Mouse (Mus musculus) adrenal gland (tissue): Measurements from ENCODE around the gene Ppp2r5a.

Source experiments
- intact Hi-C: fragments of 180-260 bp; cut with DNase I; formaldehyde crosslinking; loops from one replicate; pipeline ENCODE4 v1.15.1; 2025

The Ppp2r5a gene

DNA sequence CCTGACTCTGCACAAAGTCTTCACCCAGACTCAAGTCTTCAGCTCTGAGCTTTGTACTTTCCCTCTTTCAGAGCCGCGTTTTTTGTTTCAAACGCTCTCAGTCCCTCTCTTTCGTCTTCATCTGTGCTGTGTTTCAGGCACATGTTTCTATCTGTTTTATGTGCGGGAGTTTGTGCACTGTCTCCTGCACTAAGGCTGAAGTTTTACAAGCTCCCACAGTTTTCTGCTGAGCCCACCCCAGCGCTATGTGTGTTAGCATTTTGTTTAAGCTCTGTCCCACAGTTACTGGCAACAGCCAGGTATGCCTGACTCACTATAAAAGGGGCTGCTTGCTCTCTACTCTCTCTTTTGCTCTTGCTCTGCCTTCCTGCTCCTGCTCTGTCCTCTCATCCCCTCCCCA, 16.3 kb upstream of the Ppp2r5a start:
- intact Hi-C loops: no loop called here

DNA sequence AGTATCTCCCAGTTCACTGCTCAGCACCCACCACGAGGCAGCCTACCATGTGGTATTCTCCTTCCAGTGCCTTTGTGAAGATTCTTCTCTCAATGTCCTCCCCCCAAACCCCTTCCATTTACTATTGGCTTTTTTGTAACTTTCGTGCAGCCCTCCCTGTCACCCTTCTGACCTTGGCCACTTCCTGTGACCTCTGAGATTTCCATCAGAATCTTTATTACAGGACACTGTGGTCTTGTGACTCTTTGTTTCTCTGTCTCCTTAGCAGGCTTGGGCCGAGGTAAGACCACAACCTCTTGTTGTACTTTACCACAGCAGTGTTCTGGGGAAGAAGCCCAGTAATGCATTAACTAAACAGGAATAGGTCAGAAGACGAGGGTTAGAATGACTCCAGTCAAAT, 15.9 kb upstream of the Ppp2r5a start:
- intact Hi-C loops: no loop called here

DNA sequence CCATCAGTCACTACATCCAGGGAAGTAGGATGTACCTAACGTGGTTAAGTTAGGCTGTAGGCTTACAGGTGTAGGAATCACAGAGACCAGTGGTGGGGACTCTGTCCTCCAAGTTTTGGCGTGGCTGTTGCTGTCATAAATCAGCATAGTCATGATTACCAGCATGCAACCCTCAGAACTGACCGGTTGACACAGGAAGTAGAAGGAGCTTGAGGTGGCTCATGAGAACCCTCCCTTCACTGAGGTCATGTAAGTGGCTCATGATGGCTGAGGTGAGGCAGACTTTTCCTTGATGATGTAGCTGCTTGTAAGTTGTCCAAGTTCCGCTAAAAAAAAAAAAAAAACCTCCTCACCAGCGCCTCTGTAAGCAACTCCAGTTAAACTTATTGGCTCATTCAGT, 14.0 kb upstream of the Ppp2r5a start:
- intact Hi-C loops: no loop called here

DNA sequence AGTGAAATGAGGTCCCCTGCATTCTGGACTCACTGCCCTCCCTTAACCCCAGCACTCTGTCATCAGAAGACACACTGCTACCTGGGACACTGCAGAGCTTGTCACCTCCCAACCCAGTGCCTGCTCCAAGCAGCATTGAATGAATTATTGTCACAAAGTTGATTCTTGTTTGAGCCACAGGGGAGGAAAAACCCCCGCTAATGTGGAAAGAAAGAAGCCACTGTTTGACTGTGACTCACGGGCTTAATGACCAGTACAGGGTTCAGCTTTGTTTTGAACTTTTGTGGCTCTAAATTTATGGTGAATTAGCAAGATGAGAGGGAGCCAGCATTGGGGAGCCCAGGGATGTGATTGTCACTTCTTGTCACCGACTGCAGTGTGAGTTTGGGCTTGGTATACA, 13.5 kb upstream of the Ppp2r5a start:
- intact Hi-C loops: no loop called here

DNA sequence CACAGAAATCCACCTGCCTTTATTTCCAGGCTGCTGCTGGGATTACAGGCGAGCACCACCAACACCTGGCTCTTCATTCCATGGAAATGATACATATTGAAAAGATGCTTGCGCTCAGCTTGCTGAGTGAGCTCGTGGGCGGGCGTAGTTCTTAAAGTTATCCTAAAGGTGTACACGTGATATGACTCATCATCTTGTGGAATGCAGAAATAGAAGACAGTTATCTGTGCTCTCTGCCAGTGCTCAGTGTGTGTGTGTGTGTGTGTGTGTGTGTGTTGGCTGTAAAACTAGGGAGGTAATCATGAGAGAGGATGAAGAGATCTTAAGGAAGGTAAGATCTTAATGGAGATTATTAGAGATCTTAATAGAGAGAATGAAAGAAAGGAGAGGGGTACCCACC, 11.4 kb upstream of the Ppp2r5a start:
- intact Hi-C loops: no loop called here

DNA sequence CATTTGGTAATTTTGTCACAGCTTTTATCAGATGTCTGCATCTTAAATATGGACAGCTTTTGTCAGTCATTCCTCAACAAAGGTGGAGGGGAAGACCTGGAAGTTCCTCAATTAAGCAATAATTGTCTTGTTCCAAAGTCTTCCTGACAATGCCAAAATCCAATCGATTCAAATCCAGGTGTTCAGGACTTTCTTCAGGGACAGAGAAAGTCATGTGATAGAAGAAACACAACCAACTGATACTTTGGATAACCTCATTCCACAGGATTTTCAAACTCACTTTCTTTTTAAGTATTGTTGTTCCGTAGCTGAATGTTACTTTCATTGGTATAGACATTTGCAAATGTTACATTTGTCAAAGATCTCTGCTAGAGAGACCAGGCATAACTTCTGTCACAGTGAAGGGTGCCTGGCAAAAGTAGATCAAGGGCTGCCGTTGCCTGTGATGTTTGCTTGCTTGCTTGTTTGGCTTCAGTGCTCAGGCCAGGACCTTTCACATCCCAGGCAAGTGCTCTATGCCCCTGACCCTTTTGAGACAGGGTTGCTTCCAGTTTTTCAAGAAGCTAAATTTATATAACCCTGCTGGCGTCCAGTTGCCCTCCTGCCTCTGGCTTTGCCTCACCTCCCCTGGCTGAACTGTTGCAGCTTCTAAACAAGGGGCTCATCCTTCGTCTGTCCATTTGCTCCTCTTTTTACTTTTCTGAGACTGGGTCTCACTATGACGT, 10.8 kb upstream of the Ppp2r5a start:
- intact Hi-C loops: no loop called here

DNA sequence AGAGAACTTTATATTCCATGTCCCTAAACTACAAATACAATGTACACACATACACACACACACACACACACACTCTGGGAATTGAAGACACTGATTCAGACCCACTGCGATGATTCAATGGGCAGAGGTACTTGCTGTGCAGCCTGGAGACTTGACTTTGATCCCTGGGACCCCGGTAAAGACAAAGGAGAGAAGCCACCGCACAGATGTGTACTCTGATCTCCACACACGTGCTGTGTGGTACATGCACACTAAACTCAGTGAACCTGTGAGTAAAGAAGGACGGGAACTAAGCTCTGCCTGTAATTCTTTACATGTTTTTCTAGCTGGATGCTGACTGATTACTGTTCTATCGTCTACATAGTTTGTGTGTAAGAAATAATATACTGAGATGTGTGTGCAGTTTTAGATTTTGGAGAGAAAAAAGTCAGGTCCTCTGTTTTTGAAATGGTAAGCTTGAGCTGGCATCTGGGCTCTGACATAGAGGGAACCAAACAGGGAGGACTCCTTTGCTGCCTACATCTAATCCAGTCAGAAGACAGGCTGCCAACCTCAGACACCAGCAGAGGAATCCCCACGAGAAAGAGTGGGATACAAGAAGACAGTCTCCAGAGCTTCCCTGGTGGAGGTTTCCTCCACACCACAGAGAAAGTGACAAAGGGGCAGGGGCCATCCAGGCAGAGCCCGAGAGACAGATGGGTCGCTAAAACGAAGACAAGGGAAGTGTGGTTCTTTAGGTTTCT, 7.4 kb upstream of the Ppp2r5a start:
- intact Hi-C loops: no loop called here

- intact Hi-C loops: no loop called here
Measured at GRCm38 (mm10) chr1:191407246-191407645, 4.2 kb upstream of the Ppp2r5a start.

GRCm38 (mm10) chr1:191406516-191406915, 3.4 kb upstream of the Ppp2r5a start:
- intact Hi-C loops: no loop called here

GRCm38 (mm10) chr1:191404721-191405329, 1.8 kb upstream of the Ppp2r5a start:
- intact Hi-C loops: no loop called here

- intact Hi-C loops: no loop called here
Measured at GRCm38 (mm10) chr1:191404301-191404700, 1.2 kb upstream of the Ppp2r5a start.

DNA sequence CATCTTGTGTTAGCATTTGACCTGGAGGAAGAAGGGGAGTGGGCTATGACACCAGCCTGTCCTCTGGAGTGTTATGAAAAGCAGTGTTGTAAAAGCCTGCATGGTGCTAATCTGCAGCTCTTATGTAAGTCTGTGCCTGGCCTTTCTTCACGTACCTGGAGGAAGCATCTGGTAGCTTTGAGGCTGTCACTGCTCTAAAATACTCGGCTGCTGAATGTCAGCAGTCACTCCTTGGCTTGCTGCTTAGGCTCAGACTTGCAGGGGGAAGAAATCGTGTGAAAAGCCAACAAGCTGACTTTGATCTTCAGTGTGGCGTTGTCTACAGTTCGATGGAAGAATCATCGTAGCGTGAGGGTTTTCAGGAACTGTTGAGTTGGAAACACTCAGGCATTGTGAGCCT, 566 bp downstream of the Ppp2r5a start:
- intact Hi-C loops: no loop called here

- intact Hi-C loops: no loop called here
Measured at GRCm38 (mm10) chr1:191396897-191397849, 5.9 kb downstream of the Ppp2r5a start.

DNA sequence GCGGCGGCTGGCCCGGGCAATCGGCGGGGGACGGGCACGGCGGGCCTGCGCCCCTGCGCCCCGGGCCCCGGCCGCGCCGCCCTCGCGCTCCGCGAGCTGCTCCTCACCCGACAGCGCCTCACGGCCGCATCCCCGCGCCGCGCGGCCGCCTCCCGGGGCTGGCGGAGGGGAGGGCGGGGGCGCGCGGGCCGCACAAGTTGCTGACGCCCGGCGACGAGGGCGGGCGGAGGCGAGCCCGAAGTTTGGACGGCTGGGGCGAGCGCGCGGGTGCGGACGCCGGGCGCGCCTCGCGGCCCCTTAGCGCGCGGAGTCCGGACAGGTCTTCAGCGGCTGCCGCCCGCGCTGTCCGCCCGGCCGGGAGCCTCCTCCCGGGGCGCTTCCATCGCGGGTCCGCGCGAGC, 6.6 kb downstream of the Ppp2r5a start:
- intact Hi-C loops: no loop called here

DNA sequence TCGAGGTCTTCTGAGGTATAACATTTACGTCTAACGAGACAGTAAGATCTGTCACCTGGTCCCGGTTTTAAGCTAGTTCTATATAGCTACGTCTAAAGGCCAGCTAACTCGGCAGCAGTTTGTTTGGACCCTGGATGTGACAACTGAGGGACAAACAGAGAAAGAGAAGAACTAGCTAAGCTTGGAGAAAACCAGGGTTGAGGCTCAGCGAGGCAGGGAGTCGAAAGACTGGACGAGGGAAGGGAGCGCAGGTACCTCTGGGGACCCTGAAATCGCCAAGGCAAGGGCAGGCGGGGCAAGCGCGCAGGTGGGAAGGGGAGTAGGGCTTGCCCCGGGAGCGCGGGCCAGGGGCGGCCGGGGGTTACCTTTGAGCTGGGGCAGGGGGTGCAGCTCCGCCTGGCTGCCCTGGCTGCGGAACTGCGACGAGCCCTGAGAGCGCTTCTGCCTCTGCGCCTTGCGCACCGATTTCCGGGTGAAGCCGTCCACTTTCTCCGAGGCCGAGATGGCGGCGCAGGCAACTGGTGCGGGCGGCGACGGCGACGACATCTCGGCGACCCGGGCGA, 7.1 kb downstream of the Ppp2r5a start:
- intact Hi-C loops: no loop called here

DNA sequence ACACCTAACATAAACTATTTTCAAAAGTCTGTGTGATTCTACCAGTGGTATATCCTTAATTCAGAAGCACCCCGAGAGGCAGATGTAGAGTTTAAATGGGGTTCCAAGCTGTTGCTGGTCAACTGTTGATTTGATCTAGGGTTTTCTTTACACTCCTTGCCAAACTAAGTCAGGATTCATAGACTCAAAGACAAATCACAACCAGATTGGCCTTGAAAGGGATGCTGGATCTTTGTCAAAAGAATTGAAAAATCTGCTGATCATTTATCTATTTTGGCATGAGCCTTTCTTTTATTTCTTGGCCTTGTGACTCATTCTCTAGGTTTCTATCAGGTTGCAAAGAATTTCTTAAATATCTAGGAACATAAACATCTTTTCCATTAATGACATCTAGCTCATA, 7.9 kb downstream of the Ppp2r5a start:
- intact Hi-C loops: no loop called here

GRCm38 (mm10) chr1:191394126-191394525, 8.9 kb downstream of the Ppp2r5a start:
- intact Hi-C loops: loop anchor here (5.0 kb wide), 1 partner anchor 82 kb away; no protein-coding TSS in a partner anchor

DNA sequence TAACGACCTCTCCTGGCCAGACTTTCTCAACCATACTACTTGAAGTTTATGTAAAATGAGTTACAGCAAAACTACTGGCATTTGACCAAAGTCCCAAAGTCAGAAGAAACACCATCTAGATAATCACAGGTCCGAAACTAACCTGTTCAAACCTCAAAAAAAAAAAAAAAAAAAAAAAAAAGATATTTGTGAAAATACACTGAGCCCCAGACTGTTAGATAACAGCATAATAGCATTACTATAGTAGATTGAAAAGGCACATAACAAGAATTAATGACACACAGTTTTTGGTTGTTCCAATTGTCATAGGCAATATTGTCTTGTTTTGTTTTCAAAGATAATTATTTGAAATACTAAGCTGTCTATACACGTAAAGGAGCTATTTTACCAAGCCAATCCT, 9.5 kb downstream of the Ppp2r5a start:
- intact Hi-C loops: loop anchor here (5.0 kb wide), 1 partner anchor 81 kb away; no protein-coding TSS in a partner anchor

DNA sequence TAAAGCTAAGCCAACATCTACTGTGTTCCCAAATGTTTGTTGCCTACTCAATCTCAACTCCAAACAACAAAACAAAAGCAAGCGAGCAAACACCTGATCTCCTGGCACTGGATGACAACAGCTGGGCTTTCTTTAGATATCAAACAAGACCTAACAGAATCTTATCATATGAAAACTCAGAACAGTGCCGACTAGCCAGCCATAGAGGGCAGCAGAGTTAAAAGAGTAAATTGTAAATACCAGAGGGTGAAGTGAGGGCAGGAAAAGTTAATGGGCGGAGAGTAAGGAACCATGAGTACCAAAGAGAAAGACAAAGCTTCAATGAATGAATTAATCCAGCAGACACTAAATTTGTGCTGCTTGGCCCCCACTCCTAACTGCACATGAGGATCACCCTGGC, 11.8 kb downstream of the Ppp2r5a start:
- intact Hi-C loops: loop anchor here (2.0 to 5.0 kb wide), 2 partner anchors 79 to 171 kb away; no protein-coding TSS in a partner anchor

- intact Hi-C loops: no loop called here
Measured at GRCm38 (mm10) chr1:191384786-191385430, 18.2 kb downstream of the Ppp2r5a start.
